Comparison of ENCODE assay signal across 9 mouse cellular contexts in the genomic region with DNA sequence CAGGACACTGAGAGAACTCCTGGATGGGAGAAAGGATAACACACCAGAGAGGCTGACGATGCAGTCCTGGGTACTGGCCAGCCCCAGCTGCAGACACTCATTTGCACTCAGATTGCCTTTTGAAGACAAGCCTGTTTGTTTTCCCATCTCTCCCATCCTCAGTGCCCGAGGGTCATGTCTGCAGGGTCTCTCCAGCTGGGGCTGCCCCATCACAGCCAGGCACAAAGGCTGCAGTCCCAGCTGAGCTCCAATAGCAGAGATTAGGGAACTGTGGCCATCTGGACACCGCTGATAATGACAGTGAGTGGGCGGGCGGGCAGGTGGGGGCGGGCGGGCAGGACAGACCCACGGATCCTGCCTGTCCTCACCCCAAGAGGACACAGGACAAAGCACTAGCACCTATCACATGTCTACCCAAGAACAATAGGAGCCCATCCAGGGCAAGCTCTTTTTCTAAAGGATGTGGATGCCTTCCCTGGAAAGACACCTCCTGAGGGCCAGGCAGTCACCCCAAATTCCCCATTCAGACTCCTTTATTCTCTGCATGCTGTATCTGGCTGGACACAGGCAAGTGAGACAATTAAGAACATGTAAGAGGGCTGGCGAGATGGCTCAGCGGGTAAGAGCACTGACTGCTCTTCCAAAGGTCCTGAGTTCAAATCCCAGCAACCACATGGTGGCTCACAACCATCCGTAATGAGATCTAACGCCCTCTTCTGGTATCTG. TPM values are rescaled to one million over a fixed set of nuclear protein-coding genes. Genes with fewer than 3 reads are reported as not detected.
DNase-seq lines count a peak whose midpoint lies in the region; ATAC-seq and TF ChIP-seq lines count a peak whose summit lies in the region.
"Had no signal": no experiment of that assay in that cellular context is flagged by ENCODE, and none has a peak within 500 bp of the region (broad histone marks: within the 10 kb centered on the region; RNA-seq: fewer than 3 reads in every experiment).

No protein-coding gene starts in this region.

- 0 out of 2 replicates have a peak, but pooled peaks have one; percentile 19 for ATAC-seq in kidney, embryonic 16.5 days (ENCODE audit: low FRiP score, low TSS enrichment)
- peak; percentile 28; the same call in 1 of the 2 replicates for ATAC-seq in hindbrain, embryonic 15.5 days (ENCODE audit: low FRiP score, low read depth)
- ATAC-seq in stomach, postnatal 0 days (ENCODE audit: low FRiP score, low TSS enrichment), result 0 out of 2 replicates have a peak, but pooled peaks have one; percentile 10
- no peak for ATAC-seq in activated CD4-positive, CD25-positive, alpha-beta regulatory T cell, adult 4 months

- H3K27me3 ChIP-seq in kidney, embryonic 16.5 days (ENCODE audit: insufficient read depth, low read length), result no peaks in the 10 kb centered on the region
- no peaks in the 10 kb centered on the region for H3K27me3 ChIP-seq in kidney, adult 2 months (replicated peaks; ENCODE audit: control insufficient read depth, insufficient read depth, low read length)
- H3K27me3 ChIP-seq in hindbrain, embryonic 15.5 days, result no peaks in the 10 kb centered on the region
- H3K27me3 ChIP-seq in stomach, postnatal 0 days (ENCODE audit: control insufficient read depth, insufficient read depth, low read length), result no peaks in the 10 kb centered on the region
- H3K27me3 ChIP-seq: limb, embryonic 15.5 days had no signal

- WGBS in kidney, embryonic 16.5 days, result 63% methylated on average over 12 of the region's 12 CpGs
- 75% methylated on average over 12 of the region's 12 CpGs for WGBS in kidney, adult 2 months
- WGBS in hindbrain, embryonic 15.5 days, result 43% methylated on average over 12 of the region's 12 CpGs
- WGBS in stomach, postnatal 0 days, result 69% methylated on average over 12 of the region's 12 CpGs

- DNase-seq in kidney, adult 2 months, result no peak
- peak; percentile 54 for DNase-seq in embryo, embryonic 10.5 days (ENCODE audit: low spot score)
- peak; percentile 69 for DNase-seq in lung, postnatal 14 days
- no peak for DNase-seq in stomach, postnatal 0 days (ENCODE audit: low spot score)
- DNase-seq in adrenal gland, adult 18-20 months (ENCODE audit: low spot score in 2 of 2), result no peak

- peak overlapping the region; percentile 29; the same call in 1 of the 2 replicates for H3K27ac ChIP-seq in kidney, embryonic 16.5 days (ENCODE audit: low read length)
- no peak overlapping the region for H3K27ac ChIP-seq in kidney, adult 2 months (ENCODE audit: insufficient read depth, low read depth, low read length)
- H3K27ac ChIP-seq in hindbrain, embryonic 15.5 days (replicated peaks), result peak overlapping the region; percentile 43; the same call in 1 of the 2 replicates
- no peak overlapping the region for H3K27ac ChIP-seq in stomach, postnatal 0 days (replicated peaks)
- H3K27ac ChIP-seq: limb, embryonic 15.5 days had no signal

- H3K4me3 ChIP-seq in kidney, embryonic 16.5 days (ENCODE audit: low read length), result no peak overlapping the region
- no peak overlapping the region for H3K4me3 ChIP-seq in kidney, adult 2 months (ENCODE audit: insufficient read depth, low read depth, low read length)
- H3K4me3 ChIP-seq in hindbrain, embryonic 15.5 days, result no peak overlapping the region
- H3K4me3 ChIP-seq in stomach, postnatal 0 days (ENCODE audit: low read depth, low read length), result no peak overlapping the region
- H3K4me3 ChIP-seq: limb, embryonic 15.5 days had no signal

- H3K9me3 ChIP-seq in kidney, embryonic 16.5 days (ENCODE audit: low read length), result no peaks in the 10 kb centered on the region
- no peaks in the 10 kb centered on the region for H3K9me3 ChIP-seq in hindbrain, embryonic 15.5 days
- H3K9me3 ChIP-seq in stomach, postnatal 0 days (ENCODE audit: control insufficient read depth, low read length), result no peaks in the 10 kb centered on the region
- H3K9me3 ChIP-seq: limb, embryonic 15.5 days had no signal

- no peak for TF ChIP-seq EP300 in stomach, postnatal 0 days (optimal IDR thresholded peaks at IDR 0.05)

- peaks cover 11% of the 10 kb centered on the region; the same call in 1 of the 2 replicates for H3K4me1 ChIP-seq in kidney, embryonic 16.5 days (ENCODE audit: insufficient read depth, low read length)
- peaks cover 4% of the 10 kb centered on the region; the same call in 1 of the 2 replicates for H3K4me1 ChIP-seq in kidney, adult 2 months (ENCODE audit: control insufficient read depth, insufficient read depth, low read length)
- peaks cover 16% of the 10 kb centered on the region for H3K4me1 ChIP-seq in hindbrain, embryonic 15.5 days (replicated peaks)
- no peaks in the 10 kb centered on the region for H3K4me1 ChIP-seq in stomach, postnatal 0 days (replicated peaks; ENCODE audit: control insufficient read depth, insufficient read depth)

- no peak for TF ChIP-seq CTCF in kidney, adult 2 months (conservative IDR thresholded peaks at IDR 0.05; ENCODE audit: insufficient read depth, insufficient read length, low read depth, low read length)
- no peak for TF ChIP-seq CTCF in stomach, postnatal 0 days (IDR thresholded peaks at IDR 0.05; ENCODE audit: low read depth)

- 0 out of 2 replicates have a peak overlapping the region, but pooled peaks have one; percentile 2 for H3K9ac ChIP-seq in kidney, embryonic 16.5 days (replicated peaks; ENCODE audit: low read length)
- H3K9ac ChIP-seq in hindbrain, embryonic 15.5 days, result no peak overlapping the region
- H3K9ac ChIP-seq in stomach, postnatal 0 days (ENCODE audit: low read length), result no peak overlapping the region
- H3K9ac ChIP-seq: limb, embryonic 15.5 days had no signal

- no peak for TF ChIP-seq POLR2A in kidney, adult 2 months (IDR thresholded peaks at IDR 0.05; ENCODE audit: low read depth, low read length)

- H3K4me2 ChIP-seq in kidney, embryonic 16.5 days (replicated peaks; ENCODE audit: low read depth, low read length), result no peak overlapping the region
- H3K4me2 ChIP-seq in hindbrain, embryonic 15.5 days, result no peak overlapping the region
- H3K4me2 ChIP-seq in stomach, postnatal 0 days (replicated peaks; ENCODE audit: low read depth), result no peak overlapping the region
- H3K4me2 ChIP-seq: limb, embryonic 15.5 days had no signal

- H3K36me3 ChIP-seq in kidney, embryonic 16.5 days (ENCODE audit: insufficient read depth, low read length), result peaks cover 65% of the 10 kb centered on the region
- peaks cover 4% of the 10 kb centered on the region; the same call in 1 of the 2 replicates for H3K36me3 ChIP-seq in kidney, adult 2 months (ENCODE audit: control insufficient read depth, insufficient read depth, low read length)
- peaks cover 41% of the 10 kb centered on the region for H3K36me3 ChIP-seq in hindbrain, embryonic 15.5 days
- H3K36me3 ChIP-seq in stomach, postnatal 0 days (ENCODE audit: control insufficient read depth, insufficient read depth, low read length), result peaks cover 15% of the 10 kb centered on the region

RNA-seq across cellular contexts. Expression of a gene that starts 8.5 kb away (rescaled TPM):
- polyA plus RNA-seq in kidney, embryonic 16.5 days (2015; fragmentation: Nextera tagmentation; extraction: Ambion mirVana), result 746 and 752 TPM in 2 replicates
- 240 and 386 TPM in 2 replicates for polyA plus RNA-seq in kidney, adult 2 months (2012; rRNA removed)
- 401 and 427 TPM in 2 replicates for polyA plus RNA-seq in hindbrain, embryonic 15.5 days (2015; fragmentation: Nextera tagmentation; extraction: Ambion mirVana)
- polyA plus RNA-seq in stomach, postnatal 0 days (2015; fragmentation: Nextera tagmentation; extraction: Ambion mirVana), result 688 and 733 TPM in 2 replicates
- polyA plus RNA-seq in activated CD4-positive, CD25-positive, alpha-beta regulatory T cell, adult 4 months (2017; shearing (Covaris generic)), result 1,000 to 10,000 TPM; 2,602 to 3,921 TPM
- total RNA-seq in adrenal gland, adult 18-20 months (2021), result 100 to 1,000 TPM; 511 to 548 TPM

RNA-seq across cellular contexts. Expression of a gene that starts 9.2 kb away (rescaled TPM):
- 0.66 and 0.75 TPM in 2 replicates for polyA plus RNA-seq in kidney, embryonic 16.5 days (2015; fragmentation: Nextera tagmentation; extraction: Ambion mirVana)
- 0.16 and 0.23 TPM in 2 replicates for polyA plus RNA-seq in kidney, adult 2 months (2012; rRNA removed)
- polyA plus RNA-seq in hindbrain, embryonic 15.5 days (2015; fragmentation: Nextera tagmentation; extraction: Ambion mirVana), result 5.0 and 7.3 TPM in 2 replicates
- polyA plus RNA-seq in stomach, postnatal 0 days (2015; fragmentation: Nextera tagmentation; extraction: Ambion mirVana), result 0.97 and 1.3 TPM in 2 replicates
- not detected for polyA plus RNA-seq in activated CD4-positive, CD25-positive, alpha-beta regulatory T cell, adult 4 months (2017; shearing (Covaris generic))
- under 1 TPM; 0.19 to 0.46 TPM for total RNA-seq in adrenal gland, adult 18-20 months (2021)

Comparison
In these comparisons a context has a peak if more than half of its experiments do, and no peak if none do; other contexts are left out.
1. H3K27ac ChIP-seq: peak in kidney, embryonic 16.5 days (single experiment) and hindbrain, embryonic 15.5 days (single experiment); none in kidney, adult 2 months (single experiment) and stomach, postnatal 0 days (single experiment).
2. DNase-seq: peak in embryo, embryonic 10.5 days (single experiment) and lung, postnatal 14 days (single experiment); none in kidney, adult 2 months (single experiment), stomach, postnatal 0 days (single experiment) and adrenal gland, adult 18-20 months (0 of 2).